Mouse (Mus musculus): Measurements from ENCODE around the gene Tnnc1.

The Tnnc1 gene

GRCm38 (mm10) chr14:31183541-31183940 lies 24.6 kb upstream of the Tnnc1 start:
- no peak for DNase-seq (ENCODE audit: extremely low read depth, low read depth)

- no peak for DNase-seq (ENCODE audit: extremely low read depth, low read depth)
Observed at GRCm38 (mm10) chr14:31184195-31184594, 23.9 kb upstream of the Tnnc1 start.

GRCm38 (mm10) chr14:31186656-31187055 lies 21.5 kb upstream of the Tnnc1 start:
- DNase-seq (ENCODE audit: extremely low read depth, low read depth) = no peak

- DNase-seq (ENCODE audit: extremely low read depth, low read depth) = no peak
Observed at GRCm38 (mm10) chr14:31188771-31189181, 19.3 kb upstream of the Tnnc1 start.

- no peak for DNase-seq (ENCODE audit: extremely low read depth, low read depth)
Observed at GRCm38 (mm10) chr14:31189348-31189747, 18.8 kb upstream of the Tnnc1 start.

GRCm38 (mm10) chr14:31191936-31192335 lies 16.2 kb upstream of the Tnnc1 start:
- DNase-seq (ENCODE audit: extremely low read depth, low read depth) = no peak

- DNase-seq (ENCODE audit: extremely low read depth, low read depth) = no peak
Observed at GRCm38 (mm10) chr14:31193791-31194190, 14.3 kb upstream of the Tnnc1 start.

- DNase-seq (ENCODE audit: extremely low read depth, low read depth) = no peak
Observed at GRCm38 (mm10) chr14:31194441-31194840, 13.7 kb upstream of the Tnnc1 start.

GRCm38 (mm10) chr14:31194891-31195513 lies 13.1 kb upstream of the Tnnc1 start:
- no peak for DNase-seq (ENCODE audit: extremely low read depth, low read depth)

GRCm38 (mm10) chr14:31195521-31195920 lies 12.6 kb upstream of the Tnnc1 start:
- no peak for DNase-seq (ENCODE audit: extremely low read depth, low read depth)

GRCm38 (mm10) chr14:31195968-31196367 lies 12.1 kb upstream of the Tnnc1 start:
- DNase-seq (ENCODE audit: extremely low read depth, low read depth) = peak; percentile 24

- no peak for DNase-seq (ENCODE audit: extremely low read depth, low read depth)
Observed at GRCm38 (mm10) chr14:31197547-31198516, 10.3 kb upstream of the Tnnc1 start.

GRCm38 (mm10) chr14:31199599-31199998 lies 8.5 kb upstream of the Tnnc1 start:
- no peak for DNase-seq (ENCODE audit: extremely low read depth, low read depth)

GRCm38 (mm10) chr14:31200038-31200437 lies 8.1 kb upstream of the Tnnc1 start:
- no peak for DNase-seq (ENCODE audit: extremely low read depth, low read depth)

GRCm38 (mm10) chr14:31204844-31205243 lies 3.3 kb upstream of the Tnnc1 start:
- DNase-seq (ENCODE audit: extremely low read depth, low read depth) = peak; percentile 33

- DNase-seq (ENCODE audit: extremely low read depth, low read depth) = peak; percentile 17
Observed at GRCm38 (mm10) chr14:31205244-31205561, 2.9 kb upstream of the Tnnc1 start.

- peak; percentile 17 for DNase-seq (ENCODE audit: extremely low read depth, low read depth)
Observed at GRCm38 (mm10) chr14:31205562-31206467, 2.3 kb upstream of the Tnnc1 start.

- peak; percentile 67 for DNase-seq (ENCODE audit: extremely low read depth, low read depth)
Observed at GRCm38 (mm10) chr14:31206472-31206981, 1.6 kb upstream of the Tnnc1 start.

- no peak for DNase-seq (ENCODE audit: extremely low read depth, low read depth)
Observed at GRCm38 (mm10) chr14:31207070-31207830, 862 bp upstream of the Tnnc1 start.

GRCm38 (mm10) chr14:31209133-31209557 lies 1.0 kb downstream of the Tnnc1 start:
- no peak for DNase-seq (ENCODE audit: extremely low read depth, low read depth)

- no peak for DNase-seq (ENCODE audit: extremely low read depth, low read depth)
Observed at GRCm38 (mm10) chr14:31211854-31212253, 3.7 kb downstream of the Tnnc1 start.

All from MEL-GATA-1-ER (cell line).